Mouse (Mus musculus): ENCODE data around the gene Gm42688.

Gm42688 gene

DNA sequence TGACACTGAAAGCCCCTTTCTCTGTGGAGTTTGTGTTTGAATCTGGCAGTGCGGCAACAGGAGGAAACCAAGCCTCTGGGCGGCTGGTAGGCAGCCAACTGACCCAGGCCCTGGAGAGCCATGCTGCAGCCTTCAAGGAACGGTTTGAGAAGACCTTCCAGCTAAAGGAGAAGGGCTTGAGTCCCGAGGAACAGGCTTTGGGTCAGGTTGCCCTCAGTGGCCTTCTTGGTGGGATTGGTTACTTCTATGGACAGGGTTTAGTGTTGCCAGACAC is 15.7 kb downstream of the Gm42688 start:
- DNase-seq (ENCODE audit: low read depth, low spot score): no peak

DNA sequence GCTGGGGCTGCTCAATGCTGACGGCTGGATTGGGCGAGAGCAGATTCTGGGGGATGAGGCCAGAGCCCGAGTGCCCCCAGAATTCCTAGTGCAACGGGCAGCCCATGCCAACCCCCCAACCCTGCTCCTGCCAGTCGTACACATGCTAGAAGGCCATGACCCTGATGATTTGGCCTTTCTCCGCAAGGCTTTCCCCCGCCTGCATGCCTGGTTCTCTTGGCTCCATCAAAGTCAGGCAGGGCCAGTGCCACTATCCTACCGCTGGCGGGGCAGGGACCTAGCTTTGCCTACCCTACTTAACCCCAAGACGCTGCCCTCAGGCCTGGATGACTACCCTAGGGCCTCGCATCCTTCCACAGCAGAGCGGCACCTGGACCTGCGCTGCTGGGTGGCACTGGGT is 16.2 kb downstream of the Gm42688 start:
- DNase-seq (ENCODE audit: low read depth, low spot score): no peak

DNA sequence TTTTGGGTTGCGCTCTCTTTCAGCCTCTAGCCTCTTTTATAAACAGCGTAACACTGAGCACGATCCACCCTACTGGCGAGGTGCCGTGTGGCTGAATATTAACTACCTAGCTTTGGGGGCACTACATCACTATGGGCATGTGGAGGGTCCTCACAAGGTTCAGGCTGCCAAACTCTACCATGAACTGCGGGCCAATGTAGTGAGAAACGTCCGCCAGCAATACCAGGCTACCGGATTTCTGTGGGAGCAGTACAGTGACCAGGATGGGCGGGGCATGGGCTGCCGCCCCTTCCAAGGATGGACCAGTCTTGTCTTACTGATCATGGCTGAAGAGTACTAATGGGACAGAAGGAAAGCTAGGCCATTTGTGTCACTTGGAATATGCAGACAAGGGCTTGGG is 17.0 kb downstream of the Gm42688 start:
- DNase-seq (ENCODE audit: low read depth, low spot score): no peak

DNA sequence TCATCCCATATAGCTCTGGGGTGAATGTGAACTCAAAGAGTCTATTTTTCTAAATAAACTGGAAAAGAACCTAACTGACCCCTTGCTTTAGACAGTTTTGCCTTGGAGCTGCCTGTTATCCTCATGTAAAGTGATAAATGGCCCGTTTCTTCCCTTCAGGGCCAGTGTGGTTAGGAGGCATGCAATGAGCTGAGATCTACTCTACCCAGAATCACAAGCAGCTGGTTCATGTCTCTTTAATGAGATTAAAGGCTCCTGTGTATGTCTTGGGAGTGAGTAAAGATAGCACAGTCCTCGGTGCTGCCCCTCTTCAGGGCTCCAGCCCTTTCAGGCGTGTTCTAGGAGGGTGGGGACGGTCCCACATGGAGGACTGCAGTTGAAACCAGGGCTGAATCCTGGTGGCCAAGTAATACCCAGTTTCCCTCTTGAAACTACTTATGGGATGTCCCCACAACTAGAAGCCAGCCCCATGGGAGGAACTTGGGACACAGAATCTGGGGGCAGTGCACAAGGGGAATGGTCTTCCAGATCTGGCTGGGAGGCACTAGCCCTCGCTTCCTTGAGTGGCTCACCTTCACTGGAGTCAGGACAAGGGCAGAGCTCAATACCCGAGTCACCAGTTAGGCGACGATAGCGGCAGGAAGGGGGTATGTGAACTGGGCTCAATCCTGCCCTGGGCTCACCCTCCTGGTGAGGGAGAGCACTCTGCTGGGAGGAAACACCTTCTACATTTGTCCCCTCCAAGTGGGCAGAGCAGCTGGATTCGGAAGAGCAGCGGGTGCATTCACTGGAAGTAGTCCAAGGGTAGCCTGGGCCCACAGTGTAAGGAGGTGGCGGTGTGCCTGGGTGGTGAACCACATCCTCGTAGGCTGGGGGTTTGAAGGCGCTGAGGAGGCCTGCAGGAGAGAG is 17.7 kb downstream of the Gm42688 start:
- DNase-seq (ENCODE audit: low read depth, low spot score): no peak

DNA sequence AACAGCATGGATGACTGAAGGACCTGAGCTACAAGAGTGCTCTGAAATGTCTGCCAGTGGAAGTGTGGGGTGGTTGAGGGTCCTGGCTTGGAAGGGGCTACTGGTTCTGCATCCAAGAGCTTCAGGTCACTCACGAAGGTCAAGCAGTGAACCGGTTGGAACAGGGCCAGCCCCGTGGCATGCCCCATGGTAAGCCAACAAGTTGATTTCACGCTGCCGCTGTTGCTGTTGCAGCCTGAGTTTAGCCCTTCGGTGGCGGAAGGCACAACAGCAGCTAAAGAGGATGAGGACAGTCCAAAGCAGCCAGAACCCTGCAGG is 18.3 kb downstream of the Gm42688 start:
- no peak for DNase-seq (ENCODE audit: low read depth, low spot score)

DNA sequence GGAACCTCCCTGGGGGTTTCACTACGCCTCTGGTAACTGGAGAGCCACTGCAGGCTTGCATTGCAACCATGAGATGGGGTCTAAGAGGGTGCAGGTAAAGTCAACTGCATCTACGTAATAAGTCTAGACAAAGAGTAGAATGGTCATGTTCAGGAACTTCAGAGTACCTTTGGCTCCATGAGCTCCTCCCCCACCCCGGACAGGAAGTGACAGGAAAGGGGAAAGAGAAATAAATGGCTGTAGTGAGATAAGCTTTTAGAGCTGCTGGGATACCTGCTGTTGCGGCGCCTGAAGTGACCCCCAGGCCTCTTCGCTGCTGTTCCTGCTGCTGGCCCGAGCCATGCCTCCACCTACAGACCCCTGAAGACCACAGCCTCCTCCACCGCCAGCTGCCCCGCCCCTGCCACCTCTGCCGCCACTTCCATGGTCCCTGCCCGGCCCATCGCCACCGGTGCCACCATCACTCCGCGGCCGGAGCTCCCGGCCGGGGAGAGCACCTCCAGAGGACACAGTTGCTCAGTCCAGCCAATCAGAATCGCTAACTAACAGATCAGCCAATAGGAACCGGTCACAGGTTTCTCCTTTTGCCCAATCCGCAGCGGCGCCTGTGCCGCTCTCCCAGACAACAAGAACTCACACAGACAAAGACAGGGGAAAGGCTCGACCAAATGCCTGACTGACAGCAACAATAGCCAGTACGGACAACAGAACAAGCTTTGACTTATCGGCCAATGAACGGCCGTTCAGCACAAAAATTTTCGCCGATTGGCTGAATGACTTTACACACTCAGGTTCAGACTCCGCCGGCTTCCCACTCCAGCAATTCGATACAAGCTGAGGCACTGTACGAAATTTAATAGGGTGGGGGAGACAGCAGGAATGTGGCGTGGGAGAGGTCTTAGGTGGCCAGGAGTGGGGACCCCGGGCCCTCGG is 19.8 kb downstream of the Gm42688 start, which contains the start of gene Wbp1:
Gene Wbp1, minus strand, starts transcription at position 630 of the 933 bp plus-strand sequence.
- DNase-seq (ENCODE audit: low read depth, low spot score): peak; percentile 97

DNA sequence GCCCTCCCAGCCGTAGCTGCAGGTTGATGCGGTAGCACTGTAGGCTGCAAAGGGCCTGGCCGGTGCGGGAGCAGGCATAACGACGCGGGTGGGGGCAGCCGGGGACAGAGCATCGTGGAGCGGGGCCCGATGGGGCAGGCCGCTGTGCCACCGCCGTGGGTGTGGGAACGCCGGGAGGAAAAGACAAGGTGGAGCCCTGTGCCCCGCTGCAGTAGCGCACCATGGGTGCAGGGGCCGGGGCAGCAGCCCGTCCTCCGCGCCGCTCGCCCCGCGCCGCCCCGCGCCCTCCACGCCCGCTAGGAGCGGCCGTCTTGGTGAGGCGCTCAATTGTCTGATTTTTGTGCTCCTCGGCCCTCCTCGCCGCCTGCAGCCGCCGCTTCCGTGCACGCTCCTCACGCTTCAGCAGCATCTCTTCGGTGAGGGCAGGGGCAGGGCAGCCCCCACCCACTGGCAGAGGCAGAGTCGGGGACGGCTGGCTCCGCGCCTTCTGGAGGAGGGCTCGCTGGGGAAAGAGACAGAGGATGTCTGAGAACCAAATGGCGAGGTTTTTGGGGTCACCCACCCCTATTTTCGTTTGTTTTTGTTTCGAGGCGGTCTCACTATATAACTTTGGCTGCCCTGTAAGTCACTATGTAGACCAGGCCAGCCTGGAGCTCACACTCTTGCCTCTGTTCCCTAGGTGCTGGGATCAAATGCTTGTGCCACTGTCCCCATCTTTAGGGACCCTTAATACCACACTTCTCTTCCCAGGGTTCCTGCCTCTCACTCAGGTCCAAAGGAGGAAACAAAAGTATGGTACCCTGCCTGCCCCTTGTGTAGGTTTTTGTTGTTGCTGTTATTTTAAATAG is 20.7 kb downstream of the Gm42688 start:
- no peak for DNase-seq (ENCODE audit: low read depth, low spot score)

DNA sequence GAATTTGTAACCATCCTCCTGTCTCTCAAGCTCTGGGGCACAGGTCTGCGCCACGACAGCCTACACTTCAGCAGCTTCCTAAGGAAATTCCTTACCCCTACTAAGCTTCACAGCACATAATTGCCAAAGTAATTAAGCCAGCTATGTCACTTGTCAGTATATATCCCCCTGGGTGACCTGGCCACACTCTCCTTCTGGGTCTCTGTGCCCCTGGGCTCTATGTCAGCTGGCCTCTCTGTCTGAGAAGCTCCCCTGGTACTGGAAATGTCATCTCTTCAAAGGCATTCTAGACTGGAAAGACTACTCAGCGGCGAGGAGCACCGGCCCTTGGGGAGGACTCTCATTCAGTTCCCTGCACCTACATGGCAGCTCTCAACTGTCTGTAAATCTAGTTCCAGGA is 21.5 kb downstream of the Gm42688 start:
- DNase-seq (ENCODE audit: low read depth, low spot score): no peak

DNA sequence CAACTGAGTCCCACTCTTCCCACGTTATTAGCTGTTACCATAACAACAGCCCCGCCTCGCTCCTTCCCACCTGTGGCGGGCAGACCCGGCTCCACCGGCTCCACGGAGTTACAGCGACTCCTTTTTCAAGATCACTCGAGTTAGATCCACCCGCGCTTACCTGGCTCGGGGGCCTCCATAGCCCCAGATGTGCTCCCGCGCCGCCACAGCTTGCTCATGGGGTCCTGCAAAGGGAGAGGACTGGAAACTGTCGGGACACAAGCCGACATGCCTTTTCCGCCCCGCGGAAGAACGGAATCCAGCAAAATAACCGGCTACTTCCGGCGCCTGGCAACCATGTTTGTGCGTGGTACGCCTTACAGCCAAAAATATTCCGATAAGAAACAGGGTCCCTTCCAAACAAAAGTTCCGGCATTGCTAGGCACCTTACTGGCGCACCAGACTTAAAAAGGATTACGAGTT is 23.5 kb downstream of the Gm42688 start:
- peak; percentile 95 for DNase-seq (ENCODE audit: low read depth, low spot score)

DNA sequence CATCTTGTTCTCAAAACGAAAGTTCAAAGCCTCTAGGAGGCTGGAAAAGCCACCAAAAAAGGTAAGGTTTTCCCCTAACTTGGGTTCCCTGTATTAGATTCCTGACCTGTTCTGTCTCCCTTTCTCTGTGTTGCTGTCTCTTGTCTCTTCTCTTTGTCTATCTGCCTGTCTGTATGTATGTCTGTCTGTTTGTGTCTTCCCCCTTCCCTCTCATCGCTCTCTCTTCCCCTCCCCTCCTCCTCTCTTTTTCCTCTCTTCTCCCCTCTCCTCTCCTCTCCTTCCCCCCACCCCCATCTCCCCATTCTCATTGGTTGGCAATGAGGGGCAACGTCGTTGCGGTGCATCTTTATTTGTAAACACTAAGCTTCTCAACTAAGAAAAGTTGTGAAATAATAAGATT is 23.9 kb downstream of the Gm42688 start, which contains the start of gene Ino80b:
Gene Ino80b, minus strand, starts transcription at position 101 of the 400 bp plus-strand sequence.
- DNase-seq (ENCODE audit: low read depth, low spot score): no peak

DNA sequence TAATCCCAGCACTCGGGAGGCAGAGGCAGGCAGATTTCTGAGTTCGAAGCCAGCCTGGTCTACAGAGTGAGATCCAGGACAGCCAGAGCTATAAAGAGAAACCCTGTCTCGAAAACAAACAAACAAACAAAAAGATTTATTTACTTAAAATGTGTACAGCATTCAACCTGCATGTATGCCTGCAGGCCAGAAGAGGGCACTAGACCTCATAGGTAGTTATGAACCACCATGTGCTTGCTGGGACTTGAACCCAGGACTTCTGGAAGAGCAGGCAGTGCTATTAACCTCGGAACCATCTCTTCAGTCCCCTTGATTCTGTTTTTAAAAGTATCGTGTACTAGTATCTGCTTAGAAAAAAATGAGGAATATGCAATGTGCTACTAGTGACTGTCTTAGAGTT is 26.0 kb downstream of the Gm42688 start:
- no peak for DNase-seq (ENCODE audit: low read depth, low spot score)

DNA sequence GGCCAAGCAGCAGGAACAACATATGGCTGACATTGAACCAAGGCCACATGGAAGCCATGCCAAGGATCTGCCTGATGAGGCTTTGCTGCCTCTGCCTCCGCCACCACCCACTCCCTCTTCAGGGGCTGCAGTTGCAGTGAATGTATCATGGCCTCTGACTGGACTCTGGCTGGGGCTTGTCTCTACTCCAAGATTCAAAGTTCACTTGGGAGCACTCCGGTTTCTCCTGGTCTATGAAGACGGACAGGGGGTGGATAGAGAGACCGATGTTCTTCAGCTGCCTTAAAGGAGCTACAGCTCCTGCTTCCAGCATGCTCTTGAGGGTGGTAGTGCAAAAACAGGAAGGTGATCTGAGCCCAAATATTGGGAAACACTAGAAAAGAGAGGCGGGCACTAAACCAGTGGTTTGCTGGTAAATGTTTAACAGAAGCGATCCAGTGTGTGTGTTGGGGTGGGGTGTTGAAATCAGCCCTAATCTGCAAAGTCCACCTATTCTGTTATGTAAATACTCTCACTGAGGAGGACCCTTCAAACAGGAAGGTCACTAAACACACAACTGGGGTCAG is 30.1 kb downstream of the Gm42688 start:
- no peak for DNase-seq (ENCODE audit: low read depth, low spot score)

DNA sequence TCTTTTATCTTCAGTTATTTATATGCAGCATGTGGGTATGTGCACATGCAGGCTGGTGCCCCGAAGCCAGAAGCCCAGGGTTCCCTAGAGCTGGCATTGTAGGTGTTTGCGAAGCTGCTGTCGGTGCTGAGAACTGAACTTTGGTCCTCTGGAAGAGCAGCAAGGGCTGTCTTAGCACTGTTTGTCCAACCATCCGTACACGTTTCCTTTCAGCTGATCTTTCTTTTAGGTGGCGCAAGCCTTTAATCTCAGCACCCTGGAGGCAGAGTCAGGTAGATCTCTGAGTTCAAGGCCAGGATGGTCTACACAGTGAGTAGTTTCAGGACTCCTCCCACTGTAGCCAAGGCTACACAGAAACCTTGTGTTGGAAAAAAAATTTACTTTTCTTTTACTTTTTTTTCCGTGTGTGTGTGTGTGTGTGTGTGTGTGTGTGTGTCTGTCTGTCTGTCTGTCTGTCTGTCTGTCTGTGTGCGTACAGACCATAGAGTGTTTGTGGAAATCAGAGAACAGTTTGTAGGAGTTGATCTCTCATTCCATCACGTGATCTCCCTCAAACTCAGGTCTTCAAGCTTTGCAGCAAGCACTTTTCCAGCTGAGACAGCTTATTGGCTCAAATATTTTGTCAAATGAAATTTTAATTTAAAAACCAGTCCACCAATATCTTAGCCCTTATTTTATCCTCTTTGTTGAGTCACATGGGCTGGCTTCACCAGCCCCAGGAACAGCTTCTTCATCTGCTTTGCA is 30.9 kb downstream of the Gm42688 start:
- no peak for DNase-seq (ENCODE audit: low read depth, low spot score)

DNA sequence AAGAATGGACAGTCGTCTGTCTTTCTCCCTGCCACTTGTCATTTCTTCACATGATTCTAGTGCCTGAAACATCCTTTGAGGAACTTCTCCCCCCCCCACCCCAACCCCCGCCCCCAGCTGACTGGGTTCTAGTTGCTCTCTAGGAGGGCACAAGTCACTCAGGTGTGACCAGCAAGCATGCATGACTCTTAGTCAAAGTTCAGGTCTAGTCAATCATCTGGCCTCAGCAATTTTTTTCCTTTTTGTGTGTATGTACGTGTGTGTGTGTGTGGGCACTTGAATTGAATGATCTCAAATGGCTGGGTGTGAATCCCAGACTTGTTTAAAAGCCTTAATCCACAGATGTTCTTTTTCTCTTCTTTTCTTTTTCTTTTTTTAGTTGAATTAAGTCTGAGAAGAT is 32.8 kb downstream of the Gm42688 start:
- DNase-seq (ENCODE audit: low read depth, low spot score): no peak

DNA sequence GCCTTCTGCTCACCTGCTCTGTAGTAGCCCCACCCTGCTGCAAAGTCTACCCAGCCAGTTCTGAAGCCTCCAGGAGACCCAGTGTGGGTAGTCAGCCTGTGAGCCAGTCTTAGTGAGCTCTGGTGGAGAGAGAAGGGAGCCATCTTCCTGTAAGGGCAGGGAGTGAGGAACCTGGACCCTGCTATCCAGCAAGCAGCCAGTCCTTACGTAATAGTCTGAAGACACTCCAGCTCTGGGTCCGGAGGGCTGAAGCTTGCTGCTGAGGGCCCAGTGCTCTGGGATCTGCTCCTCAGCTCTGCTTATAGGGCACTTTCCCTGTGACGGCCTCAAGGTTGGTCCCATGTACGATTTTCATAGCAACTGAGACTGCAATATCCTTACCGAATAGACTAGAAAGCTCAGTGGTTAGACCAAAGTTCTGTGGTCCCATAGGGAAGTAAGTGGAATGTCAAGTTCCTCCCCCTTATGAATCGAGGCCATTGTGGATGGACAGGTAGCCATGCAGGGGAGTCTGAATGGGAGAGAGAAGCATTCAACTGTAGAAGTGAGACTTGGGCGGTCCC is 33.6 kb downstream of the Gm42688 start, which contains the start of gene Rtkn:
Gene Rtkn, plus strand, starts transcription at position 513 of the 563 bp plus-strand sequence.
- DNase-seq (ENCODE audit: low read depth, low spot score): no peak

DNA sequence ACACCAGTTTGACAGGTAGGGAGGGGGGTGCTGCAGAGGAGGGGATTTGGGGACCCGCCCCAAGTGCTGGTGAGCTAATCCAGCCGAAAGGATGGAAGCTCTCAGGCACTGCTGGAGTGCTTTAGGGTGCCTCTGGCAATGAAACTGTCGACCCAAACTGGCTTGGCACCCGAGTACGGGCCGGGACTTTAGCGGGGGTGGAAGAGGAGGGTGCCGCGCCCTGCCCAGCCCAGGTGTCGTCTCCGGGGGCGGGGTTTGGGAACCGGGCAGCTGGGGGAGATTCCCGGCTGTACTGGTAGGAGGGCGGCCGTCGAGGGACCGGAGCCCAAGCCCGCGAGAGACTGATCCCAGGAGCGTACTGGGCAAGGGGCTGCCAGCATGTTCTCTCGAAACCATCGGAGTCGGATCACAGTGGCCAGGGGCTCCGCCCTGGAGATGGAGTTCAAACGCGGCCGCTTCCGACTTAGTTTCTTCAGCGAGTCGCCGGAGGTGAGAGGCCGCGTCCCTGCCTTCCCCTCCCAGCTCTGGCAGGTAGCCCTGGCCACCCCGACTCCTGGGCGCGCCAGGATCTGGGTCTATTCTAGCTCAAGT is 34.2 kb downstream of the Gm42688 start:
- DNase-seq (ENCODE audit: low read depth, low spot score): no peak

DNA sequence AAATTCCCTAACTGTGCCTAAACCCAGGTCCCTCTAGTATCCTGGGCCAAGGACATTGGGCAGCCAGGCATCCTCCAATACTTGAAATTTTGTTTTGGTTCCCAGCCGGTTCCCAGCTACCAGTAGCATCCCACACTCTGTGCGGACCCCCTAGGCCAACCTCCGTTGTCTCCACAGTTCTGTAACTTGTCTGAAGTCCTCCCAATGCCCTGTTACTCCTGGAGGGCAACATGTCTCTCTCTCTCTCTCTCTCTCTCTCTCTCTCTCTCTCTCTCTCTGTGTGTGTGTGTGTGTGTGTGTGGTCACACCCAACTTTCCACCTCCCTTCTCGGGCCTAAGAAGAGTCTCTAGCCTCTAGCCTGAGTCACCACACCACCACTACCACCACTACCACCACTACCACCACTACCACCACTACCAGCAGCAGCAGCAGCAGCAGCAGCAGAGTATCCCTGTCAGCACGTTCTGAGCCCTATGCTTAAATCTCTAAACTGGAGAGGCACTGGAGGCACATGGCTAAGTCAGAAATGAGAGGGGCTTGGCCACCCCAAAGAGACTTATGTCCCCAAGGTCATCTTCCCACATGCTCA is 35.0 kb downstream of the Gm42688 start:
- no peak for DNase-seq (ENCODE audit: low read depth, low spot score)

DNA sequence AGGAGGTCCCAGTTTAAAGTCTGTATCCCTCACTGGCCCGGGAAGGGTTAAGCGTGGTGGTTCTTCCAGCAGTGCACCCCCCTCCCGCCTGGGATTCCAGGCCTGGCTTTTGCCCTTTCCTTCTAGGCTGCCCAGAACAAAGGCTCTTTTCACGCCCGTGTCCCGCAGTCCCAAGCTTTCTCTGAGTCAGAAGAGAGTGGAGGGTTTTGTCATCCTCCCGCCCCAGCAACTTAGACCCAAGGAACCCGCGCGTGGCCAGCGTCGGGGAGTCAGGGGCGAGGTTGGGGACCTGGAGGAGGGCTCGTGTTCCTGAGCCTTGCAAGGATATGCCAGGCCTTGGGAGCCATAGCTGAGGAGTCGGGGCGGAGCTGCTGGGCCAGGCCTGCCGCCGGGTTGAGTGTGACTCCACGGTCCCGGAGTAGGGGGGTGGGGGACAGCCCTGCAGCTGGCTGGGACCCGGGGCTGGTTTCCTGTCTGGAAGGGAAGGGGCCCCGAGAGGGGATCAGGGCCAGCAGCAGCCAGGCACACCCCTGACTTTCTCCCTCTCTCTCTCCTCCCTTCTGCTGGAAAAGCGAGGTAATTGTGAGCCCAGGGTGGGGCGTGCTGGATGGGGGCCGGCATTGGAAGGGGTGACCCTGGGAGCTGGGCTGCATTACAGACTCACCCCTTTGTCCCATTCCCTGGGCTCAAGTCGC is 35.6 kb downstream of the Gm42688 start:
- DNase-seq (ENCODE audit: low read depth, low spot score): peak; percentile 39

DNA sequence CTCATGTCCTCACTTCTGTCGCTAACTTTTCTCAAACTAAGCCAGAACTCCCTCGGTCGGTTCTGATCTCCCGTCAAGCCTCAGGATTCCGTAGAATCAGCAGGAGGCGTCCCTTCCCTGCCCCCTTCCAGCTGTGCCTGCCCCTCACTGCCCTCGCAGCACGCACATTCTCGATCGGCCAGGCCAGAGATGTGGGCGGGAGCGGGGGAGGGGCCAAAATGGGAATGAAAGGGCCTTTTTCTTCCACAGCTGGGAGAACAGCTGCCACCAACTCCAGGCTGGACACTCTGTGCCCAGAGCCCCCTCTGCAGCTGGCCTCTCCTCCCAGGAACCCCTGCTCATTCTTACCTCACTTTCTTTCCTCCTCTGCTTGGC is 36.1 kb downstream of the Gm42688 start:
- no peak for DNase-seq (ENCODE audit: low read depth, low spot score)
